Mouse (Mus musculus): Measurements from ENCODE around the gene 6030458C11Rik.

GRCm38 (mm10) chr15:12807088-12807487, 17.4 kb downstream of the 6030458C11Rik start:
- TF ChIP-seq CTCF (IDR thresholded peaks at IDR 0.05; ENCODE audit: extremely low read depth, insufficient read depth, low read length) (no peak), POLR2A (IDR thresholded peaks at IDR 0.05; ENCODE audit: extremely low read depth, insufficient read depth, low read length) (no peak)

All from cortical plate, adult 2 months (tissue).